Mouse (Mus musculus) C2C12 (cell line): ENCODE data around the gene Olfr322.

ENCODE experiments used
- CEBPB ChIP-seq: IDR thresholded peaks from one replicate; pipeline ENCODE4 v1.6.1; 2011; ENCODE audit warnings: low read depth, mild to moderate bottlenecking, control low read depth, moderate library complexity
- CTCF ChIP-seq: IDR thresholded peaks from one replicate; pipeline ENCODE4 v1.5.1; 2011; ENCODE audit not compliant: control insufficient read depth, insufficient read depth, insufficient read length
- FOSL1 ChIP-seq: IDR thresholded peaks from one replicate; pipeline ENCODE4 v1.8.0; 2011; ENCODE audit warnings: mild to moderate bottlenecking, low read length; ENCODE audit not compliant: poor library complexity, insufficient read depth, severe bottlenecking
- MAX ChIP-seq: IDR thresholded peaks from one replicate; pipeline ENCODE4 v1.6.1; 2011; ENCODE audit warnings: mild to moderate bottlenecking, control low read depth
- MYOD1 ChIP-seq: IDR thresholded peaks from one replicate; pipeline ENCODE4 v1.6.1; 2011; ENCODE audit warnings: low read depth; ENCODE audit not compliant: control insufficient read depth, insufficient read length
- MYOG ChIP-seq: IDR thresholded peaks from one replicate; pipeline ENCODE4 v1.6.1; 2011; ENCODE audit not compliant: control insufficient read depth, insufficient read length; ENCODE audit errors: extremely low read depth
- USF1 ChIP-seq: IDR thresholded peaks from one replicate; pipeline ENCODE4 v1.6.1; 2011; ENCODE audit warnings: low read depth, mild to moderate bottlenecking, control low read depth, moderate library complexity

DNA sequence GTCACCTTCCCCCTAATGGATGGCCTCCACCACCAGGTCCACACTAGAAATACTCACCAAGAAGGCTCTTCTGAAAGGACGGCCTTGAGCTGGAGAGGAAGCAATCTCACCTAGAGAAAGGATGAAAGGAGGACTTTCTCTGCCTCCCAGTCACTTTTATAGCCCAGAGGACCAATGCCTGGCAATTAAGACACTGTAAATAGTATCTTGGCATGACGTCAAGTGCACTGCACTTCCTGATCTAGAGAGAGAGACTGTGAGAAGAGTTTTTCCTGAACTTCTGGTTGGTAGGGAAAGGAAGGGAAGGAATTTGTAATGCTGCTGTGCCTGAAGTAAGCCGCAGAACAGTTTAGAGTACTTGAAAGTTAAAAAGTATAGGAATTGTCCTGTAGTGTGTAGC lies 45.2 kb upstream of the Olfr322 start:
- TF ChIP-seq CTCF (no peak), CEBPB (no peak), MYOD1 (no peak), MAX (no peak), USF1 (no peak), MYOG (no peak), FOSL1 (no peak)
